Mouse (Mus musculus) kidney, postnatal 10 days (tissue): ENCODE measurements around the gene Sec16b.

Experiments
- DNase-seq: peaks from one replicate; pipeline ENCODE4 v3.0.0; 2021; ENCODE audit warnings: mixed read lengths

Sec16b gene

DNA sequence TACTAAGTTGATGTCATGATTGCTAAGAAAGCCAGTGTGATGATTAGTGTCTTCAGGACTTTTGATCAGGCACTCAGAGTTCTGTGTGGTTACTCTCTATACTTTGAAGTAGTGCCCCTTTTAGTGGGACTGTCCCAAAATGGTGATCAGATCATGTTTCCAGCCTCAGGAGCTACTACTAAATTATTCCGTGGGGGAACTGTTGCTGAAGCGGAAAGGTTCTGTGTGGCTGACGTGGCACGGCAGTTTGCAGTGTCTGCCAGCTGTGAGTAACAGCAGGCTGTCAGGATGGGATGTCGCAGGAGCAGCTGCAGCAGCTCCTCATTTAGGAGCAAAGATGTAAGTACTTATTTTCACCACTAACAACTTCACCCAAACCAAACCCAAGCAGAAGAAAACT is at the start of gene Sec16b:
Gene Sec16b (plus strand): TSS at position 207 of the 400 bp plus-strand sequence.
- peak; percentile 56 for DNase-seq

DNA sequence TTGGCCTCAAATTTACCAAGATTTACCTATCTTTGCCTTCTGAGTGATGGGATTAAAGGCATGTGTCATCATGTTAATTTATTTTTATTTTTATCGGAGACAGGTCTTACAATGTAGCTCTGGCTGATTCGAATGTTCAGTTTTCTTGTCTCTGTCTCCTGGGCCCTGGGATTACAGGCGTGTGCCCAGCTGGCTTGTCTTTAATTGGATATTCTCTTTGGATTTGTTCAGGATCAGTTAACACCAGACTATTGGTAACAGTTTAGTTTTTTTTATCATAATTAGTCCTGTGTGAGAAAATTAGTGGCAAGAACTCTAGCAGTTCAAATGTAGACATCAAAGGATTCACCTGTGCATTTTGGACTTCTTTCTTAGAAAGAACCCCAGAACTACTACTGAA is 48.7 kb upstream of the Sec16b start:
- no peak for DNase-seq

DNA sequence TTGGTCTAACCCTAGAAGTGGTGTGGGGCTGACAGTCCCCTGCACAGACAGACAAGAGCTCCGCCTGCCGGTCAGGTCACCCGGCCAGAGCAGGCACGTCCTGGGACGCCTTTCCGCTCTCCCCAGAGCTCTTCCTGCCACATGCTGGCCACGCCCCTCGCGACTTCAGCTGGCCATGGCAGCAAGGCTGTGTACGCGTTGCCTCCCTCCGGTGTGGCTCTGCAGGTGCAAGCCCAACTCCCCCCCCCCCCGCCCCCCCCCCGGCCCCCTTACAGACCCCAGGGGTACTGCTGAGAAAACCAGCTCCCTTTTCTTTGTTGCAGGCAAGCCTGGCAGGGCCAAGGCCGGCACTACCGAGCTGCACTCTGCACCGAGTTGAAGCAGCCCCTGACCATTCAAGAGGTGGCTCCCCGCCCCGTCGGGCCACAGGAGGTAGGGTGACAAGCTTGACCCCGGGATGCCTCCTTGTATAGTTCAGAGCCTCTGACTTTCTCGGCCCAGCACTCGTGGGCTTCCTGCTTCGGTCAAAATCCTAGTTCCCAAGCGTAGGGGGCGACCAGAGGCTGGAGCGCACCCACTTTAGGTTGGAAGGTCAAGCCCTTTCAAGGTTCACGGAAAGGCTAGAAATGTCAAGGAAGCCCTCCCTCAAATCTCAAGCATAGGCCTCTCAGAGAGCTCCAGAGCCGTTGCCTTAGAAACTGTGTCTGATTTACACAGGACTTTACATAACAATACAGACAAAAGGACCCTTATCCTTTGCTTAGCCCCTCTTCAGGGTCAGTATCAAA is 47.9 kb upstream of the Sec16b start, which contains the start of gene Cryzl2:
Gene Cryzl2 (plus strand): TSS at position 157 of the 788 bp plus-strand sequence.
- DNase-seq = peak; percentile 94

DNA sequence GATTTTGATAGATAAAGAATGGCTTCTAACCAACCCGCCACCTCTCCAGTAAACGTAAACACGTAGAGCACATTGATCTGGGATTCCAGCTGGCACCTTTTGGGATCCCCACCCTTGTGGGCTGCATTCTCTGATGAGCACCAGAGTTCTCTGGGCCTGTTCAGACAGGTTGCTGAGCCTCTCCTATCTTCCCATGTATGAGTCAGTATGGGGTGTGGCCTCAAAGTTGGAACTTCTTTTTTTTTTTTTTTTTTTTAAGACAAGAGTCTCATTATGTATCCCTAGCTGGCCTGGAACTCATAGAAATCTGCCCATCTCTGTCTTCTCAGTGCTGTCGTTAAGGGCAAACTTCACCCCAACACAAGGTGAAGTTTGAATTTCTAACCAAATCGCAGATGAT is 46.6 kb upstream of the Sec16b start:
- DNase-seq = no peak

DNA sequence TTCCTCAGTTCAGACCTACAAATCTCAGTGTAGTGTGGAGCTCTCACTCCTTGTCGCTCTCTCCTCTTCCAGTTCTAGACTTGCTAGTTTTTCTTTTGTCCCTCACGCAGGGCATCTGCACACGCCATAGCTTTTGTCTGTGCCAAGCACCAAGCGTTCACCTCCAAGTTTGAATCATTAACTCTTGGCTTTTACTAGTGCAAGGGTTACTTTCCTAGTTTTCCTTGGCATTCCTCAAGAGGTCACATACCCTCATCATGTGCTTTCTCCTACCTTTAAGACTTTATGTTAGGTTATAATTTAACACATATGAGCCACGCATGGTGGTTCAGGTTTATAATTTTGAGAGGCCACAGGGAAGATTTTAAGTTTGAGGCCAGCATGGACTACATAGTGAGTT is 45.3 kb upstream of the Sec16b start:
- DNase-seq = no peak

DNA sequence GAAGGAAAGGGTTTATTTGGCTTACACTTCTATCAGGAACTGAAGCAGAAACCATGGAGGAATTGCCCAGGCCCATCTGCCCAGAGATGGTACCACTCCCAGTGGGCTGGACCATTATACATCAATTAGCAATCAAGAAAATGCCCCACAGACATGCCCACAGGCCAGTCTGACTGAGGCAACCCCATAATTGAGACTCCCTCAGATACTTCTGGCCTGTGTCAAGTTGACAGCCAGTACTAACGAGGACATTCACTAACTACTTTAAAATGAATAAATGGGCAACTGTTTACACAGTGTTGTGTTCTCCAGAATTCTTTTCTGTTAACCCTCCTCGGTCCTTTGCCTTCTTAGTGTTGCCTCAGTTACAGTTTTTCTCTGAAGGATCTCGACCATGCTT is 44.2 kb upstream of the Sec16b start:
- no peak for DNase-seq

DNA sequence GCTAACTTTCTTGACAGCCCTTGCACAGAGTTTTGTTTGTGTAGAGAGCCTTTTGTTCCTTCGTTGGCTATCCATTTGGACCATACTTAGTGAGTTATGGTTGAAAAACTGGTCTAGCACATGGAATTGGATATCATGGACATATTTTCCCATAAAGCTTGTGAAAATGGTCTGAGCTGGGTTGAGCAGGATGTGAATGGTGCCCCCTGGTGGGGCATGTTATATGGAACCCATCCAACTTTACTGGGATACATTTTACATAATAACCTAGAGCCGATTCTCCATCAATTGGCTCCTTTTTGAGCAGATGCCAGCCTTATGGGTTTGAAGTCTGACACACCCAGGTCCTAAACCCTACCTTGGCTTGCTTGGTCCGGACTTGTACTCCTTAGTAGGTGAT is 41.3 kb upstream of the Sec16b start:
- DNase-seq = peak; percentile 74

DNA sequence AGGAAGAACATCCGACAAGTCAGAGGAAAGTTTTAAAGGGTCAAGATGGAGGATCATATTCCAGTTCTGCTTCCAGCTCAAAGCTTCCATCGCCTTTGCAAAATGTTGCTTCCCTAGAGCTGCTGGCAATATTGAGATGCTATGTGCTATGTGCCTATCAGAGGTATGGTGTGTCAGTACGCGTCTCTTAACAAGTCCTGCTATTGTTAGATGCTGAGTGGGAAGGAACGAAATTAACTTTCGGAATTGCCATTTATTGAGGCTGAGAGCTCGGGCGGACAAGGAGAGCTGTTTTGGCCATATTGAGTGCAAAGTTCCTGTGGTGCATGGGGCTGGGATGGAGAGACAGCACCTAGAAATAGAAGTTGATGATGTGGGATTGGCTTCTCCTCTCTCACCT is 38.7 kb upstream of the Sec16b start:
- no peak for DNase-seq

DNA sequence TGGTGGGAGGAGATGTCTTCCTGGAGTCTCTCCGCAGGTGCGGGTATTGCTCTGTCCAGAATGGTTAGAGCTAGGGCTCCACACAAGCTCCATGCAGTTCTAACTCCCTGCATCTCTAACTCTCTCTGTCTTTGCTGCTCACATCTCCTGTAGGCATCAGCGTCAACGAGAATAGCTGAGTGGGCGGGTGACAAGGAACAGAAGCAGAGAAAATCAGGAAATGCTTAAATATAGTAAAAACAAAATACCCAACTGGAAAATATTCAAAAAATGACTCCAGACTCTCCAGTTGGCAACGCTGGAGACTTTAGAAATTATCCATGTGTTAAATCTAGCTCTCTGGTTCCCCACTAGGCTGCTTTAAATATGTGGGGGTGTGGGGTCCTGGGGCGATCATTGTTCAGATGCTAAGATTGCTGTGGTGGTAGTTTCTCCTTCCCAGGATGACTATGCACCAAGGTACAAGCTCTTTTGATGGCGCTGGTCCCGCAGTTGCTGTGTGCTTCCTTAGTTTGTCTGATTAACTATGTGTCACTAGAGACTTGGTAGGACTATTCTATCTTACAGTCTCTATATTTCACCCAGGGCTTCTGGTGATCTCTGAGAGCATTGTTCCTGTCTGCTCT is 35.7 kb upstream of the Sec16b start:
- DNase-seq = no peak

DNA sequence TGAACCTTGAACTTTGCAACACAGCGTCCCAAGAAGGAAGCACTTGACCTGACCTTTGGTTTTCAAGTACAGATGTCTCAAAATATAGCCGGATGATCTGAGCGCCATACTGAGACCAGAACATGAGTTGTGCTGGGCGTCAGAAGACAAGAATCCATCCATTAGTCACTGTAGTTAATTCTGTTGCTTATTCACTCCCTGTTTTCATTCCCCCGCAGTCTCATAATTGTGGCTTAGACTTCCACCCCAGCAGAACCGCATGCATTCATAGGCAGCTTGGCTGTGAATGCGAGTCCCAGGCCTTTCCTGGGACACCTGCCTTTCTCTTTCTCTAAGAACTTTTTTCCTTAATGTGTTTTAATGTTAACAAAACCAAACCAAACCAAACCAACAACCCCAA is 33.8 kb upstream of the Sec16b start:
- DNase-seq = no peak

DNA sequence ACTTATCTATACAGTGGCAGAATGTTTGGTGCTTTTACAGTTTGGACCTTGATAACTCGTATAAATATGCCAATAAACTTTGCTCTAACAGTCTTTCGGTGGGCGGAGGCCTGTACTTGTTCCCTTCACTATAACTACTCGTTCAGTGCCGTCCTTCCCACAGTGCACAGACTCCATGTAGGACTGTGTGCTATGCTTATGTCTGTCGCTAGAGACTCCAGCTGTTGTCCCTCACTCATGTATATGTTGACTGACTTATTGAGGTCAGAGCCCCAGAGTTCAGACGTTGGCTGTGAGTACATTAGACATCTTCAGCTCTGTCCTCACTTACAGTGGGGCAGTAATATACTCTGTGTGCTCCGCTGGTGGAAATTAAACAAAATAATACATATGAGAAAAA is 31.7 kb upstream of the Sec16b start:
- DNase-seq = no peak

DNA sequence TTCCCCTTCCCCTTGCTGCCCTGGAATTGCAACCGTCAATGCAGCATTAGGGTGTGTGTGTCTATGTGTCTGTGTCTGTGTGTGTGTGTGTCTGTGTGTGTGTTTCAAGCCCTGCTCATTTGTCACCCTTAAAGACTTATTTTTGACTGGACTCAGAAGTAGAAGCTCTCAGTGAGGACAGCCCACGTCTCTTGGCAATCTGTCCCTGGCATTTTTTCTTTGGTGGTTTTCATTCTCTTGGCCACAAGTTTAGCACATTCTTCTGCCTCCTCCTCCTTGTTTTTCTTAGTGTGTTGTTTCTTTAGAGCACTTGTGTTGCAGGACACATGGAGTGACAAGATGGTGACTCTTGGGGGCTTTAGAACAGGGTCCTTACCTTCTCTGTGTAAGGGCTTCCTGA is 30.3 kb upstream of the Sec16b start:
- no peak for DNase-seq

DNA sequence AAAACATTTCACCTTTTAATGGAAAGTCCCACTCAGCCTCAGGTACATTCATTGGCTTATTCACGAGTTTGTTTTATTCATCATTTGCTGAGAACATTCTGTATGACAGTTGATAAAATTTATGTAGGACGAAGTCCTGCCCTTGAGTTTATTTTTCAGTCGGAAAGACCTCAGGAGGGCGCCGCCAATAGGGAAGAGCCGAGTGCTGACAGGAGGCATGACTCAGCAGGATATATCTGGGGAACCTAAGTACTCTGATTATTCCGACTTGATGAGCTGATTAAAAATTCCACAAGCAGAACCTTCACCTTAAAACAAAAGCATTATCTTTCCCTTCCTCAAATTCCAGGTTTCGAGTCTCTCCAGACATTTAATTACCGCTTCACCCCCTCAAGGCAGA is 26.4 kb upstream of the Sec16b start:
- DNase-seq = no peak

DNA sequence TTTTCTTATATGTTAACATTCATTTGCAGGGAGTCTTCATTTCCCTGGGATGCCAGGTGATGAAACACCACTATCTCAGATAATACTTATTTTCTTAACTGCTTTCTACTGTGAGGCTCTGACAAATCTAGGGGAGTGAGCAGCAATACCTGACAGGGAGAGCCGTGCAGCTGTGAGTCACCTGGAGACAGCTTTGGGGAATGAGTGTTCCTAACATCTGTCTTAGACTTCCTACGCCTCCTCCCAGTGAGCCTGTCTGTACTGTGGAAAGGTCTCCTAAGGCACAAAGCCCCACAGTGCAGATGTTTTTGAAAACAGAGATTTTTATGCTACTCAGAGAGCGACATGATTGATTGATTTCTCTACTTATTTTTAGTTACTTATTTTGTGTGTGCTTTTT is 25.6 kb upstream of the Sec16b start:
- no peak for DNase-seq

DNA sequence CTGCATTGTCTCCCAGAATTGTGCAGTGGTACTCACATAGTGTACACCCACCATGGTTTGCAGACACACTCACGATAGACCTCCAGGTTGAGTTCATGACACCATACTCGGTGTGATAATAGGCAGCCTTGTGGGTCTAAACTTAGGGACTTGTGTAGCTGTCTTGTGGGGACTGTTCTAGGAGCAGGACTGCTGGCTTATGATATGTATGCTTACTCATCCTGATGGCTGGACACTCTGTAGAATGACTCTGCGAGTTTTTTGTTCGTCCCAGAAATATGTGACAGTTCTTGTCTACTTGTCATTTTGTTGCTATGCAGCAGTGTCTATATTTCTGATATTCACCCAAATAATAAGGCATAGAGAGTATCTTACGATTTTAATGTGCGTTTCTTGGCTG is 24.9 kb upstream of the Sec16b start:
- no peak for DNase-seq

DNA sequence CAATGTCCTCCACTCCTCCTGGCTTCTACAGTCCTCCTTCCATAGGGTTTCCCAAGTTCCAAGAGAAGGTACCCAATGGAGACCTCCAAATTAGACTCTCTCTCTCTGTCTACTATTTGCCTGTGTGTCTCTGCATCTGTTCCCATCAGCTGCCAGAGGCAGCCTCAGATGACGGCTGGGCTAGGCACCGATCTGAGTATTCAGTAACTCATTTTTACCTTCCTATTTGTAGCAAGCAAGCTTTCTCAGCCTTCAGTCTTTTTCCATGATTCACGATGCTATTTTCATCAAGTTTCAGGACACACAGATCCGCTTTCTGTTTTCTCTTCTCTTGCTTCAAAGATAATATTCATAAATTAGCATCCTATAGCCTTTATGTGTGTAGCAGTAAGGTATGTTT is 22.4 kb upstream of the Sec16b start:
- DNase-seq = no peak

DNA sequence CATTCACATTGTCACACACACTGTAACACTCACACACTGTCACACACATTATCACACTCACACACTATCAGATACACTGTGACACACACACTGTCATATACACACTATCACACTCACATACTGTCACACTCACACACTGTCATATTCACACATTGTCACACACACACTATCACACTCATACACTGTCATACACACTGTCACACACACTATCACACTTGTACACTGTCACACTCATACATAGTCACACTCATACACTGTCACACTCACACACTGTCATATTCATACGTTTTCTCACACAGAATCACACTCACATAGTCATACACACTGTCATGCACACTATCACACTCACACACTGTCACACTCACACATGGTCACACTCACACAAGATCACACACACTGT is 5.9 kb upstream of the Sec16b start:
- no peak for DNase-seq

DNA sequence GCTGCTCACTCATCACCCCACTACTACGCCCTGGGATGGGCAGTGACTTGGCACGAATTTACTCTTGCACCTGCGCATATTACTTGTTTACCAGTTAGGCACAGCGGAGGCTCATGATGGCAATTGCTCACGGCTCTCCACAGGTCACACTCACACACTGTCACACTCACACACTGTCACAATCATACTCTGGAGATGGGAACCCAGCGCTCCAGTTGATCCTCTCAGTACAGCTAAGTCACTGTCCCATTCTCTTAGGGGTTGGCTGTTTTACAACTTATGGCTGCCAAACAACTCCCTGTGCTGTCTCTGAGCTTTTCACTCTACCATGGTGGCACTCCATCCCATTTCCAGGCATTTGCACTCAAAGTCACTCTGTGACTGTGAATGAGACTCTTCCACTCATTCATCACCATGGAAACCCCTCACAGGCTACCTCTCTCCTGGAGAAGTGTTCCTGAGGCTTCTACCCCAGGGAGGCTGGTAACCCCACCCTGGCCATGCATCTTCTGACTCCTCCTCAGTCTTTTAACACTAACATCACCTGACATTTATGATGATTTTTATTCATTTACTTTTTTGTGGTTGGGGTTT is 5.1 kb upstream of the Sec16b start:
- no peak for DNase-seq

DNA sequence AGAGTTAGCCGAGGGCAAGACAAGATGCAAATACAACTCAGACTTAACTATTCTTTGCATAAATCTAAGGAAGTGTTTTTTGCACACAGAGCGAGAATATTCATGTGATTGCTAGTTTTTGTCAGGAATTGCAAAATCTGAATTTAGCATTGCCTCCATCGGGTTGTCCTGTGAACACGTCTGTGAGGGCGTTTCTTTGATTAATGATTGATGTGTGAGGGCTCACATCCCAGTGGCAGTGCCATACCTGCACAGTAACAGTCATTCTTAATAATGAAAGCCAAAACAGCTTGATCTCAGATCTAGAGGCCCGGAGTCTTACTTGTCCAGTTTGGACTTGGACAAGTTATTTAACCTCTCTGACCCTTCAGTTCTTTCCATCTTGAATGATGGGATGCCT is 3.5 kb upstream of the Sec16b start:
- DNase-seq = no peak

DNA sequence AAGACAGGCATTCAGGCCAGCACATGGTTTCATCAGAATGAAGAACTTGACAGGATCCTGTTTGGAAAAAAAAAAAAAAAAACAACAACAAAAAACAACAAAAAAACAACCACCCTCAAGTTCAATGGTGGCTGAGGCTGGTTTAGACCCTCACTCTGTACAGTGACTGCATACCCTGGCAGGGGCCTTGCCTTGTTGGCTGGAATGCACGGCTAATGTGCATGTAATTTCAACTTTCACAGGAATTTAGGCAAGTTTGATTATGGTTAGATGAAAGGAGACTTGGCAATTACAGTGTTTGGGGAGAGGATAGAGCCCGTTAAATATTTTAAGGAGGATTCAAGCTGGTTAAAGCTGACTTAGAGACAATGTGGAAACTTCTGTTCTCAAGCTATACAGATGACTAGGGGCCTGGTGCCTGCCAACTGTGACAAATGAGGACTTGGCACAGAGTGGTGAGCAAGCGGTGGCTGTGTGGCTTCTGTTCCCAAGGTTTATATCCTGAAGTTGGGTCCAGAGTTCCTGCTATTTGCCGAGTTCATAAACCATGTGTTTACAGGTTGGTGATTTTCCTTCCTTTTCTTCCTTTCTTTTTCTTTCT is 567 bp downstream of the Sec16b start:
- peak; percentile 11 for DNase-seq

DNA sequence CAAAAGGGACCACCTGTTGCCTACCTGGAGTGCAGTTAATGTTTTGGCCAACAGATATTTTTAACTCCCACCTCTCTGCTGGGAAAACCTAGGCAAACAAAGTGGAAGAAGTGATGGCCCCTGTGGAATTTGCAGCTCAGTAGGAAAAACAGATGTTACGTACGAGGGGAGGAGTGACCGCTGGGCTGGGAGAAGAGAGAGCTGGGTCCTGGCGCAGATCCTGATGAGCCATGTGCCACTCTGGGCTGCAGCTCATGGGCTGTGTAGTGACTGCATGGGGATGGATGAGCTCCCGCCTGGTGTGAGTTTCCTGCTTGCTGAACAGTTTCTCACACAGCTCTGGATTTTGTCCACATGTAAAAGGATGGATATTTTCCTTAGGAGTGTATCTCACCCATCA is 1.3 kb downstream of the Sec16b start:
- peak; percentile 34 for DNase-seq

DNA sequence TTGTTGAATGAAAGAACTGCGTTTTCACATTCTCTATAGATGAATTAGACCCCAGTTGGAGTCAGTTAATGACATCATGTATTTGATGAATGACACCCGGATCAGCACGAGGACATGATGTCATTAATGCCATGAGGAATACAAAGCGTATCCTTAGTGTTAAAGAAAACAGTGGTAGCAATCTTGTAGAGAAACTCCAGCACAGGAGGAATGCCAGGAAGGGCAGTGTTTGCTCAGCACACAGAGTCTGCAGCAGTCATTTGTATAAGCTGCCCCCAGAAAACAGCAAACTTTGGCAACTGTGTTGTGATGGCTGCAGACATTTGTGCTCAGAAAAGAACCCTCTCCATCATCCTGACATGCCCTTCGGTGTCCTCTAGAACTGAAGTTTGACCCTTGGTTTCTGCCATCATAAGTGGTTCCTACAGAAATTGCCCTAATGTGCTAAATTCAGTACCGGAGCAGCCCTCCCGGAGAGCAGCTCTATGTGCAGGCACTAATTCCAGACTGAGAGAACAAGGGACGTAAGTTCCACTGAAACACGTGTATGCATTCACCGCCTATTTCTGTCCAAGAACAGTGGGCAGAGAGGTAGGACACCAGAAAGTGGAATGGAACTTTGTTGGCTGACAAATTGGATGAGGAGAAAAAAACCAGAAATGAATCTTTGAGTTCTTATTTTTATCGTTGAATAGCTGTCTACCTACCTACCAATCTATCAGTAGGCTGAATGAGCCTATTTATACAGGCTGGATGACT is 6.3 kb downstream of the Sec16b start:
- DNase-seq = no peak

DNA sequence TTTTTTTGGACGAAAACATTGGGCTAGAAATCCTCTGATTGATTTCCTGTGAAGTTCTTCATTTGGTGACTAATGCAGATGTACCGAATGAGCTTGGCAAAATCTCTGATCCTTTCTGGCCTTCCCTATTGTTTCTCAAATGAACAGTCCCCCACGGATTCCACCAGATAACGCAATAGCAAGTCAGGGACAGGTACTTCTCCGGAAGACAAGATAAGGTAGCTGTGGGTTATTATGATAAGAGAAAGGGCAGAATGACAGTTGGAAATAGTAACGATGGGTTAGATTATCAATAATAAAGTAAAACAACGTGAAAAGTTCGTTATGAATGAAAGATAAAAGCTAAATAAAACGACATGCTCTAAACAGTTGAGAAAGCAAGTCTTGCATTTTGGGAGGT is 7.0 kb downstream of the Sec16b start:
- DNase-seq = no peak
